Mouse (Mus musculus): Measurements from ENCODE around the gene Arsg.

DNA sequence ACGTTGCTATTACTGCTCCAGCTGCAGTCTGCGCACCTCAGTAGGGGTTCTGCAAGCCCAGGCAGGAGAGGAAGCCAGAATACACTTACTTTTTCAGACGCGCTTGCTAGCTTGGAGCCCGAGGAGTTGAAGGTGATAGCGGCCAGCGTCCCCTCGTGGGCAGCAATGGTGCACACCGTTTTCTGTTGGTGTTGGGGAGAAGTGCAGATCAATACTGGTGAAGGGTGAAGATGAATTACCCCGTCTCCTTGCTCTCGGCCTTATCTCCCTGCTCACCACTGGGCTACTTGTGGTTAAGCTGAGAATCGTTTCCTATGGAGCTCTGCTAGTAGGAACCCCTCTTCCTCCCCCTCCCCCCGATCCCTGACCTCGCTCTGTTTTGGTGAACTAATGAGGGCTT lies 110.8 kb downstream of the Arsg start:
- TF ChIP-seq POLR2A (IDR thresholded peaks at IDR 0.05; ENCODE audit: borderline replicate concordance, extremely low read depth, low read depth, low read length) = no peak
- no peak for TF ChIP-seq CTCF (IDR thresholded peaks at IDR 0.05; ENCODE audit: insufficient read depth, low read length)
